In the genomic region with DNA sequence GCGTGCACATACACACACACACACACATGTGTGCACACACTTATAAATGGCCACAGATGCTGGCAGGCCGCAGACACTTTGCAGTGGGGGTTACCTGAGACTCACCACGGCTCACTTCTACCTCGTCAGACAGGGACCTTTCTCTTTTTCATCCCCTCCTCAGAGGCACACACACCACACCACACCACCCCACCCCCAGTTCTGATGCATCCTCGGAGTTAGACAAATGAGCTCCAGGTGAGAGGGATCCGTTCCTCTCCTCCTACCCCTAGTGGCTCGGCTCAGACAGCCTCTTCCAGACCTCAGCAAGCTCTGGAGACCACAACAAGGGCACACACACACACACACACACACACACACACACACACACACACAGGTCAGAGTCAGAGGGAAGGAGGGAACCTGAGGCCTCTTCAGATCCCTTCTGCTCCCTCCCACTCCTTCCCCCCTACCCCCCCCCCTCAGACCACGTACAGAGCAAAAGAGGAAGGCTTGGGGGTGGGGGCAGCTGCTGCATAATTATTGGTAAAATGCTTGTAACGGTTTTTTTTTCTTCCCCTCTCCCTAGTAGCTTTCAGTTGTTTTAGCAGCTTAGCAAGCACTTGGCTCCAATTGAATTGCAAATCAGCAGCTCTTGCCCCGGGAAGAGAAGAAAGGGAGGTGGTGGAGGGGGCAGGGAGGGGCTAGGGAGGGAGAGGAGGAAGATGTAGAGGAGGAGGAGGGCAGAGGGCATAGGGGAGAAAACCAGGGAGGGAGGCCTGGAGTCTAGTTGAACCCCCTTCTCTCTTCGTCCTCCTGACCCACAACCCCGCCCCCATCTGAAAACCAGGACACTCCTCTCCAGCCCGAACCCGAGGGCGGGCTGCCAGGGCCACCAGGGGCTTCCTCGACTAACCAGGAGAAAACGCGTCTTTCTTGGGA, we compare ENCODE assay signal across 8 mouse cellular contexts. TPM values are rescaled to one million over a fixed set of nuclear protein-coding genes. Genes with fewer than 3 reads are reported as not detected.
A peak's percentile ranks its signal among the peaks of the same experiment; 100 is the strongest.
DNase-seq lines count a peak whose midpoint lies in the region; ATAC-seq and TF ChIP-seq lines count a peak whose summit lies in the region.

No protein-coding gene starts in this region.

- TF ChIP-seq CTCF in thymus, adult 2 months (IDR thresholded peaks at IDR 0.05; ENCODE audit: borderline replicate concordance, control insufficient read depth, extremely low read depth, insufficient read depth, low read length, poor library complexity), result no peak

- peak; percentile 8 for DNase-seq in thymus, adult 2 months
- DNase-seq in thymus, postnatal 10 days (ENCODE audit: low spot score in 2 of 2), result no peak
- peak; percentile 78 for DNase-seq in embryonic facial prominence, embryonic 10.5 days (ENCODE audit: low spot score)
- DNase-seq in kidney, postnatal 14 days, result peak; percentile 43
- DNase-seq in frontal cortex, postnatal 10 days (ENCODE audit: low spot score in 2 of 2), result no peak
- DNase-seq in heart, adult 11 months, result no peak
- no peak for DNase-seq in right cerebral cortex, postnatal 14 days

- H3K9me3 ChIP-seq in embryonic facial prominence, embryonic 10.5 days, result no peaks in the 10 kb centered on the region
- no peaks in the 10 kb centered on the region for H3K9me3 ChIP-seq in neural tube, embryonic 12.5 days

- peaks cover 21% of the 10 kb centered on the region for H3K4me1 ChIP-seq in thymus, adult 2 months (replicated peaks; ENCODE audit: control insufficient read depth, insufficient read depth, low read length)
- peaks cover 82% of the 10 kb centered on the region for H3K4me1 ChIP-seq in embryonic facial prominence, embryonic 10.5 days
- peaks cover 70% of the 10 kb centered on the region for H3K4me1 ChIP-seq in neural tube, embryonic 12.5 days

- TF ChIP-seq POLR2A in thymus, adult 2 months (IDR thresholded peaks at IDR 0.05; ENCODE audit: control insufficient read depth, extremely low read depth, insufficient read depth, low read length, poor library complexity), result no peak

- no peak overlapping the region for H3K4me3 ChIP-seq in thymus, adult 2 months (ENCODE audit: control insufficient read depth, insufficient read depth, low read length)
- peak overlapping the region; percentile 37 for H3K4me3 ChIP-seq in embryonic facial prominence, embryonic 10.5 days
- no peak overlapping the region for H3K4me3 ChIP-seq in neural tube, embryonic 12.5 days

- 0 out of 2 replicates have a peak overlapping the region, but pooled peaks have one; percentile 3 for H3K9ac ChIP-seq in neural tube, embryonic 12.5 days

- no peaks in the 10 kb centered on the region for H3K27me3 ChIP-seq in thymus, adult 2 months (ENCODE audit: control insufficient read depth, insufficient read depth, low read length)
- H3K27me3 ChIP-seq in embryonic facial prominence, embryonic 10.5 days (replicated peaks; ENCODE audit: low read depth, poor library complexity, severe bottlenecking), result peaks cover 66% of the 10 kb centered on the region
- H3K27me3 ChIP-seq in neural tube, embryonic 12.5 days (replicated peaks), result peaks cover 4% of the 10 kb centered on the region

- peak overlapping the region; percentile 41 for H3K4me2 ChIP-seq in neural tube, embryonic 12.5 days (replicated peaks)

- WGBS in thymus, adult 2 months, result 7% methylated on average over 18 of the region's 18 CpGs
- 8% methylated on average over 18 of the region's 18 CpGs for WGBS in embryonic facial prominence, embryonic 10.5 days
- WGBS in neural tube, embryonic 12.5 days, result 7% methylated on average over 18 of the region's 18 CpGs

- H3K36me3 ChIP-seq in thymus, adult 2 months (ENCODE audit: control insufficient read depth, insufficient read depth, low read length), result no peaks in the 10 kb centered on the region
- H3K36me3 ChIP-seq in embryonic facial prominence, embryonic 10.5 days (replicated peaks), result no peaks in the 10 kb centered on the region
- no peaks in the 10 kb centered on the region for H3K36me3 ChIP-seq in neural tube, embryonic 12.5 days

- H3K27ac ChIP-seq in thymus, adult 2 months (ENCODE audit: control insufficient read depth, insufficient read depth, low read length), result no peak overlapping the region
- H3K27ac ChIP-seq in embryonic facial prominence, embryonic 10.5 days (replicated peaks), result peak overlapping the region; percentile 78
- peak overlapping the region; percentile 62 for H3K27ac ChIP-seq in neural tube, embryonic 12.5 days

- ATAC-seq in neural tube, embryonic 12.5 days (ENCODE audit: low FRiP score, low read depth), result peak; percentile 71

RNA-seq across cellular contexts. Expression of a gene that starts 19.6 kb away (rescaled TPM):
- polyA plus RNA-seq in thymus, adult 2 months (2012; rRNA removed), result 1.5 and 1.9 TPM in 2 replicates
- polyA plus RNA-seq in embryonic facial prominence, embryonic 10.5 days (2016; fragmentation: Nextera tagmentation; extraction: Ambion mirVana), result 0.96 and 1.3 TPM in 2 replicates
- polyA plus RNA-seq in neural tube, embryonic 12.5 days (2016; fragmentation: Nextera tagmentation; extraction: Ambion mirVana), result 2.7 and 3.4 TPM in 2 replicates

RNA-seq across cellular contexts. Expression of a gene that starts 54.7 kb away (rescaled TPM):
- 430 and 578 TPM in 2 replicates for polyA plus RNA-seq in thymus, adult 2 months (2012; rRNA removed)
- 819 and 896 TPM in 2 replicates for polyA plus RNA-seq in embryonic facial prominence, embryonic 10.5 days (2016; fragmentation: Nextera tagmentation; extraction: Ambion mirVana)
- 196 and 214 TPM in 2 replicates for polyA plus RNA-seq in neural tube, embryonic 12.5 days (2016; fragmentation: Nextera tagmentation; extraction: Ambion mirVana)

Comparison
In these comparisons a context has a peak if more than half of its experiments do, and no peak if none do; other contexts are left out.
1. DNase-seq: peak in thymus, adult 2 months (single experiment), embryonic facial prominence, embryonic 10.5 days (single experiment) and kidney, postnatal 14 days (single experiment); none in thymus, postnatal 10 days (0 of 2), frontal cortex, postnatal 10 days (0 of 2), heart, adult 11 months (single experiment) and right cerebral cortex, postnatal 14 days (single experiment).